Mouse (Mus musculus) embryonic fibroblast, embryonic 13.5 days (primary cell): ENCODE measurements around the gene Ntrk1.

Experiments
- CTCF ChIP-seq: IDR thresholded peaks from 2 replicates; pipeline ENCODE4 v1.5.1; 2011; ENCODE audit warnings: mild to moderate bottlenecking, control low read depth, low read length, moderate library complexity, borderline replicate concordance; ENCODE audit not compliant: insufficient read depth
- POLR2A ChIP-seq: IDR thresholded peaks from 2 replicates; pipeline ENCODE4 v1.6.1; 2011; ENCODE audit warnings: low read depth, mild to moderate bottlenecking, control low read depth, low read length, moderate library complexity

DNA sequence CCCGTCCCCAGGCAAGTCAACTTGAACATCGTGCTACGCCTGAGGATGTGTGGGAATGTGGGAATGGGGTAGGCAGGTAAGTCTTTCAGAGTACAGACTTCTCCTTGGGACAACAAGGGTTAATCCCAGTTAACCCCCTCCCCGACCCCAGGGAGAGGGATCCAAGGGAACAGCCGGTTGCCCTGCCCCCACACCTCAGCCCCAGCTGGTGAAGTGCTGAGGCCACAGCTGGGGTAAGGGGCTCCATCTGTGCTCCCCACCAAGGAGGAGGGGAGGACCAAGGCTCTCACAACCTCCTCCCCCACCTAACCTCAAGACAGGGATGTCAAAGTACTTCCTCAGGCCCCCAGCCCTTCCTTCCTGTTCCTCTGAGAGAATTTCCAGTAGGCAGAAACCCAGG lies 5.2 kb downstream of the Ntrk1 start:
- no peak for TF ChIP-seq CTCF
- TF ChIP-seq POLR2A: no peak
